Mouse (Mus musculus): ENCODE measurements around the gene Nme7. TPM values are rescaled to one million over a fixed set of nuclear protein-coding genes. Genes with fewer than 3 reads are reported as not detected.
A peak's percentile ranks its signal among the peaks of the same experiment; 100 is the strongest.

Nme7 gene
- total and polyA plus RNA-seq, 2 experiments from 2014 or later: 17.6 to 25.8 TPM

GRCm38 (mm10) chr1:164361997-164362396 lies 58.1 kb downstream of the Nme7 start:
- H3K27me3 ChIP-seq (ENCODE audit: insufficient read depth, low read length): no peaks in the 10 kb centered on the region
- DNase-seq (ENCODE audit: low spot score): peak; percentile 51
- H3K4me1 ChIP-seq (ENCODE audit: insufficient read depth, low read length): peaks cover 8% of the 10 kb centered on the region; the same call in 1 of the 2 replicates
- H3K27ac ChIP-seq (ENCODE audit: low read depth, low read length): no peak overlapping the region
- TF ChIP-seq CTCF (IDR thresholded peaks at IDR 0.05): no peak
- H3K9ac ChIP-seq (replicated peaks; ENCODE audit: low read length, poor library complexity, severe bottlenecking): no peak overlapping the region
- H3K9me3 ChIP-seq (ENCODE audit: low read length): no peaks in the 10 kb centered on the region
- 20% methylated on average over 2 of the region's 2 CpGs for WGBS
- H3K4me3 ChIP-seq (ENCODE audit: low read depth, low read length): no peak overlapping the region
- no peaks in the 10 kb centered on the region for H3K36me3 ChIP-seq (ENCODE audit: insufficient read depth, low read length)
- H3K4me2 ChIP-seq (ENCODE audit: low read depth, low read length, poor library complexity, severe bottlenecking): no peak overlapping the region
- no peak for ATAC-seq (ENCODE audit: low FRiP score)

DNA sequence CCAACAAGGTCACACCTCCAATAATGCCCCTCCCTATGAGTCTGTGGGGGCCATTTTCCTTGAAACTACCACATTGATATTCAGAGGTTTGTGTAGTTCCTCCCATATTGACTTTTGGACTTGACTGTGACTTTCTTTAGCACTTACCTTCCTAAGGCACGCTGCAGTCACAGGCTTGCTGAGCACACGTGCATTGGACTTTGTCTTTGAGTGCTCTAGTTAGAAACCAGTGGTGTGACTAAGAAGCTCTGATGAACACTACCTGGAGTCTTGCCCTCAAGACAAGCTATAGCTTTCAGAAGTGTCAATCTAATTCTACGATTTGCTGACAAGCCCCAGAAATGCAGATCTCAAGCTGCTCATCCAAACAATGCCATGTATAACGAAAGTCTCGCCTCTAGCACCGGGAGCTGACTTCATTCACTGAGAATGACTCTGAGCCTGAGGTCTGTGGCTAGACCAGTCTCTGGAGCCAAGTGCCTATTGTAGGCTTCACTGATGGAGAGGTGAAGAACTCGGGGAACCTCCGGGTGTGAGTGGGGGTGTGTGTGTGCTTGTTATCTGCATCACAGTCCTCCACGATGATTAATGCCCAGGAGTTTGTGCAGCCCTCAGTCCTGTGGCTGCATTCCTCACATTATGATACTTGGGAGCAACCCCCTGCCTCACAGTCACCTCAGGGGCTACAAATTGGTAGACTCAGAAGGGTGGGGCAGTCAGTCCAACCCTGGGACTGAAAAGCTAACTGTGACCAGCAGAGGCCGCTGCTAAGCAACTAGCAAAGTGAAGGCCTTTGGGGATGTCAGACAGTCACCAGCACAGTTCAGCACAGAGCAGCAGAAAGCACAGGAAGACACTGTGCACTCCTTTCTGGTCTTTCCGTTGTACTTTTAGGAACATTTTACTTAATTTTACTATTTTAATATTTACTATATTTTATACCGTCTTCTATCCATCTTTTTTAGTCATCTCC lies 62.5 kb downstream of the Nme7 start:
- Histone ChIP-seq H3K36me3 (ENCODE audit: insufficient read depth, low read length) (no peaks in the 10 kb centered on the region), H3K9me3 (ENCODE audit: low read length) (no peaks in the 10 kb centered on the region), H3K9ac (replicated peaks; ENCODE audit: low read length, poor library complexity, severe bottlenecking) (no peak overlapping the region), H3K4me1 (ENCODE audit: insufficient read depth, low read length) (peaks cover 8% of the 10 kb centered on the region; the same call in 1 of the 2 replicates), H3K27me3 (ENCODE audit: insufficient read depth, low read length) (no peaks in the 10 kb centered on the region), H3K4me2 (ENCODE audit: low read depth, low read length, poor library complexity, severe bottlenecking) (no peak overlapping the region), H3K27ac (ENCODE audit: low read depth, low read length) (no peak overlapping the region), H3K4me3 (ENCODE audit: low read depth, low read length) (no peak overlapping the region)
- DNase-seq (ENCODE audit: low spot score) (peak; percentile 68), ATAC-seq (ENCODE audit: low FRiP score) (peak; percentile 60; the same call in 1 of the 2 replicates)
- 75% methylated on average over 12 of the region's 12 CpGs for WGBS
- TF ChIP-seq CTCF (IDR thresholded peaks at IDR 0.05): peak; percentile 80

GRCm38 (mm10) chr1:164368152-164368551 lies 64.2 kb downstream of the Nme7 start:
- WGBS: 86% methylated on average over 4 of the region's 4 CpGs
- H3K4me2 ChIP-seq (ENCODE audit: low read depth, low read length, poor library complexity, severe bottlenecking): no peak overlapping the region

GRCm38 (mm10) chr1:164369781-164370180 lies 65.9 kb downstream of the Nme7 start:
- Histone ChIP-seq H3K27me3 (ENCODE audit: insufficient read depth, low read length) (no peaks in the 10 kb centered on the region), H3K9ac (replicated peaks; ENCODE audit: low read length, poor library complexity, severe bottlenecking) (no peak overlapping the region), H3K36me3 (ENCODE audit: insufficient read depth, low read length) (no peaks in the 10 kb centered on the region; the same call in 1 of the 2 replicates), H3K27ac (ENCODE audit: low read depth, low read length) (no peak overlapping the region), H3K4me1 (ENCODE audit: insufficient read depth, low read length) (no peaks in the 10 kb centered on the region), H3K4me3 (ENCODE audit: low read depth, low read length) (no peak overlapping the region), H3K4me2 (ENCODE audit: low read depth, low read length, poor library complexity, severe bottlenecking) (no peak overlapping the region), H3K9me3 (ENCODE audit: low read length) (no peaks in the 10 kb centered on the region)
- no peak for TF ChIP-seq CTCF (IDR thresholded peaks at IDR 0.05)
- WGBS: 96% methylated on average over 2 of the region's 2 CpGs
- DNase-seq (ENCODE audit: low spot score) (no peak), ATAC-seq (ENCODE audit: low FRiP score) (no peak)

More at GRCm38 (mm10) chr1:164368152-164368551, 64.2 kb downstream of the Nme7 start:
- no peak for ATAC-seq (ENCODE audit: low FRiP score)
- Histone ChIP-seq H3K4me1 (ENCODE audit: insufficient read depth, low read length) (no peaks in the 10 kb centered on the region), H3K4me3 (ENCODE audit: low read depth, low read length) (no peak overlapping the region), H3K36me3 (ENCODE audit: insufficient read depth, low read length) (no peaks in the 10 kb centered on the region; the same call in 1 of the 2 replicates), H3K27me3 (ENCODE audit: insufficient read depth, low read length) (no peaks in the 10 kb centered on the region), H3K9ac (replicated peaks; ENCODE audit: low read length, poor library complexity, severe bottlenecking) (no peak overlapping the region), H3K27ac (ENCODE audit: low read depth, low read length) (no peak overlapping the region), H3K9me3 (ENCODE audit: low read length) (no peaks in the 10 kb centered on the region)
- DNase-seq (ENCODE audit: low spot score): no peak
- TF ChIP-seq CTCF (IDR thresholded peaks at IDR 0.05): no peak

GRCm38 (mm10) chr1:164373029-164373428 lies 69.1 kb downstream of the Nme7 start:
- Histone ChIP-seq H3K4me3 (ENCODE audit: low read depth, low read length) (no peak overlapping the region), H3K36me3 (ENCODE audit: insufficient read depth, low read length) (no peaks in the 10 kb centered on the region; the same call in 1 of the 2 replicates), H3K27me3 (ENCODE audit: insufficient read depth, low read length) (no peaks in the 10 kb centered on the region), H3K4me1 (ENCODE audit: insufficient read depth, low read length) (no peaks in the 10 kb centered on the region), H3K4me2 (ENCODE audit: low read depth, low read length, poor library complexity, severe bottlenecking) (no peak overlapping the region), H3K27ac (ENCODE audit: low read depth, low read length) (no peak overlapping the region), H3K9me3 (ENCODE audit: low read length) (no peaks in the 10 kb centered on the region), H3K9ac (replicated peaks; ENCODE audit: low read length, poor library complexity, severe bottlenecking) (no peak overlapping the region)
- no peak for TF ChIP-seq CTCF (IDR thresholded peaks at IDR 0.05)
- WGBS: 91% methylated on average over 7 of the region's 7 CpGs
- ATAC-seq (ENCODE audit: low FRiP score): no peak
- DNase-seq (ENCODE audit: low spot score): no peak

- Histone ChIP-seq H3K4me1 (ENCODE audit: insufficient read depth, low read length) (no peaks in the 10 kb centered on the region), H3K27me3 (ENCODE audit: insufficient read depth, low read length) (no peaks in the 10 kb centered on the region), H3K4me2 (ENCODE audit: low read depth, low read length, poor library complexity, severe bottlenecking) (no peak overlapping the region), H3K9me3 (ENCODE audit: low read length) (no peaks in the 10 kb centered on the region), H3K36me3 (ENCODE audit: insufficient read depth, low read length) (no peaks in the 10 kb centered on the region; the same call in 1 of the 2 replicates), H3K27ac (ENCODE audit: low read depth, low read length) (no peak overlapping the region), H3K4me3 (ENCODE audit: low read depth, low read length) (no peak overlapping the region), H3K9ac (replicated peaks; ENCODE audit: low read length, poor library complexity, severe bottlenecking) (no peak overlapping the region)
- ATAC-seq (ENCODE audit: low FRiP score) (no peak), DNase-seq (ENCODE audit: low spot score) (no peak)
- no peak for TF ChIP-seq CTCF (IDR thresholded peaks at IDR 0.05)
- 89% methylated on average over 7 of the region's 7 CpGs for WGBS
Observed at GRCm38 (mm10) chr1:164374020-164374419, 70.1 kb downstream of the Nme7 start.

Measured in midbrain, postnatal 0 days (tissue).